In genomic region chr6:125430982-125431381, GRCm38 (mm10) we compare ENCODE assay signal across 30 mouse cellular contexts. TPM values are rescaled to one million over a fixed set of nuclear protein-coding genes. Genes with fewer than 3 reads are reported as not detected.
DNase-seq lines count a peak whose midpoint lies in the region; ATAC-seq and TF ChIP-seq lines count a peak whose summit lies in the region.
"Had no signal": no experiment of that assay in that cellular context is flagged by ENCODE, and none has a peak within 500 bp of the region (broad histone marks: within the 10 kb centered on the region; RNA-seq: fewer than 3 reads in every experiment).

No protein-coding gene starts in this region.

- no peak overlapping the region for H3K27ac ChIP-seq in hindbrain, embryonic 12.5 days
- H3K27ac ChIP-seq in hindbrain, embryonic 14.5 days, result no peak overlapping the region
- H3K27ac ChIP-seq in ES-Bruce4 (ENCODE audit: insufficient read depth, low read length), result peak overlapping the region; percentile 94
- H3K27ac ChIP-seq in limb, embryonic 10.5 days, result peak overlapping the region; percentile 61; the same call in 1 of the 2 replicates
- H3K27ac ChIP-seq in heart, embryonic 12.5 days (ENCODE audit: poor library complexity, severe bottlenecking), result no peak overlapping the region
- H3K27ac ChIP-seq: embryonic facial prominence, embryonic 13.5 days; forebrain, embryonic 12.5 days; forebrain, embryonic 15.5 days; heart, embryonic 13.5 days; hindbrain, embryonic 13.5 days; hindbrain, postnatal 0 days had no signal

- peak; percentile 53; the same call in 1 of the 2 replicates for TF ChIP-seq EP300 in ES-Bruce4 (IDR thresholded peaks at IDR 0.05; ENCODE audit: insufficient read depth, low read depth, low read length)

- H3K4me2 ChIP-seq in hindbrain, embryonic 12.5 days (replicated peaks), result 0 out of 2 replicates have a peak overlapping the region, but pooled peaks have one; percentile 26
- H3K4me2 ChIP-seq in hindbrain, embryonic 14.5 days (replicated peaks), result no peak overlapping the region
- H3K4me2 ChIP-seq in heart, embryonic 12.5 days, result no peak overlapping the region
- H3K4me2 ChIP-seq: forebrain, embryonic 12.5 days; forebrain, embryonic 15.5 days; heart, embryonic 13.5 days; hindbrain, embryonic 13.5 days had no signal

- no peaks in the 10 kb centered on the region for H3K27me3 ChIP-seq in hindbrain, embryonic 12.5 days
- no peaks in the 10 kb centered on the region for H3K27me3 ChIP-seq in hindbrain, embryonic 14.5 days (ENCODE audit: control insufficient read depth, insufficient read depth, low read length)
- H3K27me3 ChIP-seq in ES-Bruce4 (ENCODE audit: control insufficient read depth, insufficient read depth, low read length, poor library complexity, severe bottlenecking), result no peaks in the 10 kb centered on the region
- 0 out of 2 replicates have a peak, but pooled peaks cover 3% of the 10 kb centered on the region for H3K27me3 ChIP-seq in limb, embryonic 10.5 days (ENCODE audit: low read depth, poor library complexity, severe bottlenecking)
- peaks cover 6% of the 10 kb centered on the region for H3K27me3 ChIP-seq in heart, embryonic 12.5 days (replicated peaks)
- H3K27me3 ChIP-seq: embryonic facial prominence, embryonic 13.5 days; forebrain, embryonic 12.5 days; forebrain, embryonic 15.5 days; heart, embryonic 13.5 days; hindbrain, embryonic 13.5 days had no signal

- H3K36me3 ChIP-seq in hindbrain, embryonic 12.5 days, result no peaks in the 10 kb centered on the region
- no peaks in the 10 kb centered on the region for H3K36me3 ChIP-seq in hindbrain, embryonic 14.5 days (replicated peaks; ENCODE audit: control insufficient read depth, insufficient read depth)
- H3K36me3 ChIP-seq in ES-Bruce4 (ENCODE audit: control insufficient read depth, insufficient read depth, low read length, poor library complexity, severe bottlenecking), result no peaks in the 10 kb centered on the region
- no peaks in the 10 kb centered on the region for H3K36me3 ChIP-seq in limb, embryonic 10.5 days
- no peaks in the 10 kb centered on the region for H3K36me3 ChIP-seq in heart, embryonic 12.5 days
- H3K36me3 ChIP-seq: embryonic facial prominence, embryonic 13.5 days; forebrain, embryonic 12.5 days; forebrain, embryonic 15.5 days; heart, embryonic 13.5 days; hindbrain, embryonic 13.5 days had no signal

- H3K4me1 ChIP-seq in hindbrain, embryonic 12.5 days, result peaks cover 16% of the 10 kb centered on the region
- H3K4me1 ChIP-seq in hindbrain, embryonic 14.5 days (replicated peaks; ENCODE audit: control insufficient read depth, insufficient read depth, low read length), result no peaks in the 10 kb centered on the region
- peaks cover 9% of the 10 kb centered on the region for H3K4me1 ChIP-seq in ES-Bruce4 (ENCODE audit: control insufficient read depth, insufficient read depth, low read length)
- H3K4me1 ChIP-seq in limb, embryonic 10.5 days, result peaks cover 34% of the 10 kb centered on the region
- peaks cover 30% of the 10 kb centered on the region for H3K4me1 ChIP-seq in heart, embryonic 12.5 days (replicated peaks)

- TF ChIP-seq CTCF in ES-Bruce4 (IDR thresholded peaks at IDR 0.05; ENCODE audit: low read depth, low read length), result no peak

- ATAC-seq in hindbrain, embryonic 12.5 days (ENCODE audit: low FRiP score), result no peak
- ATAC-seq in hindbrain, embryonic 14.5 days (ENCODE audit: low FRiP score), result no peak
- no peak for ATAC-seq in monocyte, adult 5-6 weeks (replicated peaks; ENCODE audit: insufficient number of reproducible peaks, low FRiP score, low TSS enrichment, poor library complexity, severe bottlenecking)
- ATAC-seq in heart, embryonic 12.5 days (ENCODE audit: insufficient number of reproducible peaks, low FRiP score), result no peak
- ATAC-seq: forebrain, embryonic 15.5 days; hindbrain, postnatal 0 days; inflammation-experienced regulatory T-cells, adult 6 months; intestine, embryonic 16.5 days had no signal

- H3K4me3 ChIP-seq in hindbrain, embryonic 12.5 days, result no peak overlapping the region
- H3K4me3 ChIP-seq in hindbrain, embryonic 14.5 days (replicated peaks; ENCODE audit: low read length), result no peak overlapping the region
- H3K4me3 ChIP-seq in ES-Bruce4 (ENCODE audit: low read depth, low read length), result no peak overlapping the region
- no peak overlapping the region; the same call in 1 of the 2 replicates for H3K4me3 ChIP-seq in limb, embryonic 10.5 days
- no peak overlapping the region for H3K4me3 ChIP-seq in heart, embryonic 12.5 days
- H3K4me3 ChIP-seq: embryonic facial prominence, embryonic 13.5 days; erythroblast, embryonic 14.5 days; forebrain, embryonic 12.5 days; forebrain, embryonic 15.5 days; heart, embryonic 13.5 days; hindbrain, embryonic 13.5 days had no signal

- TF ChIP-seq POLR2A in ES-Bruce4 (IDR thresholded peaks at IDR 0.05; ENCODE audit: insufficient read depth, low read length), result no peak

- H3K9ac ChIP-seq in hindbrain, embryonic 12.5 days, result no peak overlapping the region
- H3K9ac ChIP-seq in hindbrain, embryonic 14.5 days, result no peak overlapping the region
- no peak overlapping the region for H3K9ac ChIP-seq in ES-Bruce4 (ENCODE audit: low read depth, poor library complexity, severe bottlenecking)
- no peak overlapping the region for H3K9ac ChIP-seq in heart, embryonic 12.5 days
- H3K9ac ChIP-seq: forebrain, embryonic 12.5 days; forebrain, embryonic 15.5 days; hindbrain, embryonic 13.5 days had no signal

- no peaks in the 10 kb centered on the region for H3K9me3 ChIP-seq in hindbrain, embryonic 12.5 days (replicated peaks)
- H3K9me3 ChIP-seq in hindbrain, embryonic 14.5 days (ENCODE audit: control insufficient read depth, low read length), result no peaks in the 10 kb centered on the region
- H3K9me3 ChIP-seq in ES-Bruce4 (replicated peaks; ENCODE audit: control insufficient read depth, insufficient read depth, low read length, poor library complexity, severe bottlenecking), result no peaks in the 10 kb centered on the region
- H3K9me3 ChIP-seq in limb, embryonic 10.5 days (replicated peaks), result no peaks in the 10 kb centered on the region
- no peaks in the 10 kb centered on the region for H3K9me3 ChIP-seq in heart, embryonic 12.5 days (replicated peaks)
- H3K9me3 ChIP-seq: embryonic facial prominence, embryonic 13.5 days; forebrain, embryonic 12.5 days; forebrain, embryonic 15.5 days; heart, embryonic 13.5 days; hindbrain, embryonic 13.5 days had no signal

- no peak for DNase-seq in hindbrain, embryonic 14.5 days (ENCODE audit: low spot score)
- DNase-seq in R1 (ENCODE audit: low read depth, low spot score), result peak; percentile 72
- no peak for DNase-seq in limb, embryonic 10.5 days (ENCODE audit: low spot score)
- DNase-seq: adrenal gland, adult 2 months; adrenal gland, postnatal 14 days; B cell, adult 2 months; cerebellum, adult 11-12 months; cerebellum, adult 8-10 months; cerebellum, postnatal 10 days; cerebellum, postnatal 36 days; gastrocnemius, postnatal 25 days; heart, adult 18-20 months; heart, postnatal 14 days; kidney, adult 18-20 months had no signal

- WGBS in hindbrain, embryonic 12.5 days, result 69% methylated on average over 3 of the region's 3 CpGs
- WGBS in hindbrain, embryonic 14.5 days, result 59% methylated on average over 3 of the region's 3 CpGs
- WGBS in limb, embryonic 10.5 days, result 63% methylated on average over 3 of the region's 3 CpGs
- WGBS in heart, embryonic 12.5 days, result 71% methylated on average over 3 of the region's 3 CpGs

RNA-seq across cellular contexts. Expression of gene Plekhg6, which starts 50.4 kb away (rescaled TPM):
- 0.18 and 0.22 TPM in 2 replicates for polyA plus RNA-seq in hindbrain, embryonic 12.5 days (2016; fragmentation: Nextera tagmentation; extraction: Ambion mirVana)
- polyA plus RNA-seq in hindbrain, embryonic 14.5 days (2014; fragmentation: Nextera tagmentation; extraction: Ambion mirVana), result 0.10 and 0.23 TPM in 2 replicates
- polyA plus RNA-seq in ES-Bruce4 (2011; ENCODE audit: insufficient read depth, insufficient read length, low read depth, missing spikeins), result 2.3 and 2.5 TPM in 2 replicates
- polyA plus RNA-seq in limb, embryonic 10.5 days (2016; fragmentation: Nextera tagmentation; extraction: Ambion mirVana), result 0.26 and 0.33 TPM in 2 replicates
- not detected in 3 replicates for total RNA-seq in monocyte, adult 5-6 weeks (2017)
- polyA plus RNA-seq in heart, embryonic 12.5 days (2016; fragmentation: Nextera tagmentation; extraction: Ambion mirVana), result not detected in 2 replicates
- total RNA-seq: CH12.LX; gastrocnemius, adult 8-10 months; gastrocnemius, postnatal 25 days; heart, adult 18-20 months; heart, postnatal 14 days; MEL had no signal
- polyA plus RNA-seq: erythroblast, embryonic 14.5 days; inflammation-experienced regulatory T-cells, adult 6 months had no signal

Comparison
In these comparisons a context has a peak if more than half of its experiments do, and no peak if none do; other contexts are left out.
1. H3K27ac ChIP-seq: peak in ES-Bruce4 (single experiment) and limb, embryonic 10.5 days (single experiment); none in hindbrain, embryonic 12.5 days (single experiment), hindbrain, embryonic 14.5 days (single experiment) and heart, embryonic 12.5 days (single experiment).